Mouse (Mus musculus) small intestine, adult 2 months (tissue): ENCODE measurements around the gene Upk1a.
A peak's percentile ranks its signal among the peaks of the same experiment; 100 is the strongest.

Experiments
- CTCF ChIP-seq: fragments of 200-500 bp; IDR thresholded peaks from 2 replicates; pipeline ENCODE4 v1.5.1; 2012; ENCODE audit warnings: low read depth, mild to moderate bottlenecking, control low read depth, inconsistent platforms, low read length, moderate library complexity, mixed read lengths; ENCODE audit not compliant: insufficient replicate concordance, insufficient read length; ENCODE audit errors: extremely low read depth
- POLR2A ChIP-seq: fragments of 200-500 bp; IDR thresholded peaks from 2 replicates; pipeline ENCODE4 v1.6.1; 2012; ENCODE audit warnings: low read depth, mild to moderate bottlenecking, control low read depth, inconsistent platforms, low read length, moderate library complexity

DNA sequence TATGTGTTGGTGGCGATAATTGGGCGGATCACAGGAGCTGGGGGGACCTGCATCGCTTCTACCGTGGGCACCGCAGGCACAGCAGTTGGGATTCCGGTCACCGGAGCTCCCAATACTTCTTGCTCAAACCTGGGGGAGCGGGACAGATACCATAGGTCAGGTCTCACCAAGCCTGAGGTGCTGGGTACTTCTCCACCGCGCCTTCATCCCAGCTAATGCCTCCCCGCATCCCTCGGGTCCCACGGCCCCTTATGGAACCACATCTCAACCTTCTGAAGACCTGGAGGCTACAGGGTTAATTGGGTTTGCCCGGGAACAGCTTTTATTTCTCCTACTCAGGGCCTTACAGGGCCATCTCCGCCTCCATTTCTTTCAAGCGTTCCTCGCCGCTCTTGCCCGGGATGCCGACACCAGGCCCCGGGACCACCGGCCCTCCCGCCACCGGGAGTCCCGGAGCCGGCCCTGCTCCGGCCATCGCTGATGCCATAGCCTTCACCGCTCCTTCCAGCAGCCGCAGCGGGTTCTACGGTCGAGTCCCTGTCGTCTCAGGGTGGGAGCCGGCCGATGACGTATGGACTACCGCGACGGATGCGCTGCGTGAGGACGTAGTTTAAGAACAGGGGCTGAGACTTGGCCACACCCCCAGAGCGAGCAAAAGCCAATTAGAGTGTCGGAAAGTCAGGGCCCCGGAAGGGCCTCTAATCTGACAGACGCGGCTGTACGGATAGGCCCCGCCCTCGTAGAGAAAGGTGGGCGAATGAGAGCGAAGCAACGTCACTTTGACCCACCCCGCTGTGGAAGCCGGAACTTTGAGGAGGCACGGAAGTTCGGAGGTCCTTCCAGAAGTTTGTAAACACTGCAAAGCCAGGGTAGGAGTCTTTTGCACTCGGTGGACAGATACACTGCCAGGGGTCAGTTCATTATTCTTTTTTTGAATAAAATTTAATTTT, 37.2 kb upstream of the Upk1a start, which contains the start of gene Rbm42:
- no peak for TF ChIP-seq CTCF
- TF ChIP-seq POLR2A: peak; percentile 66
